In genomic region chr5:122947534-122947933, GRCm38 (mm10) we compare ENCODE assay signal across 9 mouse cellular contexts. TPM values are rescaled to one million over a fixed set of nuclear protein-coding genes. Genes with fewer than 3 reads are reported as not detected.
DNase-seq lines count a peak whose midpoint lies in the region.
"Had no signal": no experiment of that assay in that cellular context is flagged by ENCODE, and none has a peak within 500 bp of the region (broad histone marks: within the 10 kb centered on the region; RNA-seq: fewer than 3 reads in every experiment).

No protein-coding gene starts in this region.

- DNase-seq in urinary bladder, postnatal 14 days (ENCODE audit: low spot score) = peak; percentile 29
- DNase-seq in urinary bladder, postnatal 25 days (ENCODE audit: low spot score) = no peak
- DNase-seq in kidney, postnatal 10 days = peak; percentile 65
- DNase-seq in lung, postnatal 10 days = peak; percentile 56
- no peak for DNase-seq in heart, postnatal 25 days (ENCODE audit: low spot score)
- no peak for DNase-seq in right cerebral cortex, adult 18-20 months
- no peak for DNase-seq in gastrocnemius, postnatal 25 days
- DNase-seq: adrenal gland, postnatal 36 days; cerebellum, adult 9-11 months had no signal

- intact Hi-C loops in heart, postnatal 25 days (cut with DNase I) = no loop called here

RNA-seq across cellular contexts. Expression of gene Kdm2b, which starts 42.1 kb away (rescaled TPM):
- 10 to 100 TPM; 15.4 to 16.8 TPM for total RNA-seq in heart, postnatal 25 days (2021)
- 10 to 100 TPM; 12.8 to 14.3 TPM for total RNA-seq in gastrocnemius, postnatal 25 days (2021)

Comparison
In these comparisons a context has a peak if more than half of its experiments do, and no peak if none do; other contexts are left out.
1. DNase-seq: peak in urinary bladder, postnatal 14 days (single experiment), kidney, postnatal 10 days (single experiment) and lung, postnatal 10 days (single experiment); none in urinary bladder, postnatal 25 days (single experiment), heart, postnatal 25 days (single experiment), right cerebral cortex, adult 18-20 months (single experiment) and gastrocnemius, postnatal 25 days (single experiment).